Mouse (Mus musculus): Measurements from ENCODE around the gene Sft2d2. TPM values are rescaled to one million over a fixed set of nuclear protein-coding genes. Genes with fewer than 3 reads are reported as not detected.

Sft2d2 gene
- total and polyA plus RNA-seq, 3 experiments, result 26.0 to 31.6 (median 27.2) TPM

DNA sequence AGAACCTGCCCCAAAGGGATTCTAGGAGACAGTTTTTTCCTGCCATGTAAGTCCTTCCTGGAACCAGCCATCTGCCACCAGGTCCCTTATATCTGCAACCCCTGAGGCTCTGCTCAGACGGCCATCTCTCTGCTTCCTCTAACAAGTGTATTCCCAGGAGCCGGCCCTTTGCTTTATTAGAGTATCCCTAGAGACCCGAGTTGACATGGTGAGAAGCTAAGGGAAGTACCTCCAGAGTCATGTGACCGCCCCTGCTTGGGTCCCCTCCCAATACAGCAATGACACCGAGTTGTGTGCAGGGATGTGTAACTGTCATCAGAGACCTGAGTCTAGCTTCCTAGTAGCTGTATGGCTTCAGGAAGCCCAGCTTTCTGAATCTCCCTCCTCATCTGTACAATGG lies 61.0 kb downstream of the Sft2d2 start:
- dilution Hi-C loops (cut with MboI; ENCODE audit: extremely low pct_ligation_motif_present, extremely low pct_unique_long_range_greater_than_20kb, low sequenced_read_pairs), result no loop called here
- H3K9me3 ChIP-seq (replicated peaks; ENCODE audit: low read length), result no peaks in the 10 kb centered on the region
- no peak overlapping the region for H3K27ac ChIP-seq (ENCODE audit: insufficient read depth, low read depth)
- H3K9ac ChIP-seq (ENCODE audit: insufficient read depth, low read depth), result no peak overlapping the region
- H3K4me2 ChIP-seq (ENCODE audit: insufficient read depth, low read depth, poor library complexity, severe bottlenecking), result peak overlapping the region; percentile 8; the same call in 1 of the 2 replicates
- H3K36me3 ChIP-seq (replicated peaks in 1 of 2; ENCODE audit: control insufficient read depth in 1 of 2, insufficient read depth in 1 of 2, low read length in 1 of 2), result no peaks in the 10 kb centered on the region
- TF ChIP-seq USF2 (conservative IDR thresholded peaks at IDR 0.05; ENCODE audit: low read depth, low read length) (peak; percentile 47), ZKSCAN1 (IDR thresholded peaks at IDR 0.05; ENCODE audit: borderline replicate concordance, low read depth, low read length) (no peak), USF1 (IDR thresholded peaks at IDR 0.05; ENCODE audit: low read depth, low read length) (peak; percentile 61), PAX5 (IDR thresholded peaks at IDR 0.05; ENCODE audit: low read length) (no peak), TCF12 (IDR thresholded peaks at IDR 0.05; ENCODE audit: low read depth, low read length) (no peak)
- no peaks in the 10 kb centered on the region for H3K27me3 ChIP-seq (replicated peaks)
- H3K79me2 ChIP-seq (replicated peaks; ENCODE audit: control insufficient read depth, extremely low read depth, insufficient read depth, poor library complexity, severe bottlenecking), result no peaks in the 10 kb centered on the region
- H3K4me1 ChIP-seq (ENCODE audit: control insufficient read depth in 1 of 2, insufficient read depth in 2 of 2), result peaks cover 8 to 28% of the 10 kb centered on the region in 2 experiments
- in situ Hi-C loops (cut with MboI; ENCODE audit: low pct_ligation_motif_present, low pct_unique_long_range_greater_than_20kb, low sequenced_read_pairs), result no loop called here
- DNase-seq (ENCODE audit: extremely low read depth), result peak; percentile 87
- no peak overlapping the region for H3K4me3 ChIP-seq (replicated peaks in 1 of 3; ENCODE audit: low read depth in 2 of 3, low read length in 2 of 3, poor library complexity in 1 of 3)

DNA sequence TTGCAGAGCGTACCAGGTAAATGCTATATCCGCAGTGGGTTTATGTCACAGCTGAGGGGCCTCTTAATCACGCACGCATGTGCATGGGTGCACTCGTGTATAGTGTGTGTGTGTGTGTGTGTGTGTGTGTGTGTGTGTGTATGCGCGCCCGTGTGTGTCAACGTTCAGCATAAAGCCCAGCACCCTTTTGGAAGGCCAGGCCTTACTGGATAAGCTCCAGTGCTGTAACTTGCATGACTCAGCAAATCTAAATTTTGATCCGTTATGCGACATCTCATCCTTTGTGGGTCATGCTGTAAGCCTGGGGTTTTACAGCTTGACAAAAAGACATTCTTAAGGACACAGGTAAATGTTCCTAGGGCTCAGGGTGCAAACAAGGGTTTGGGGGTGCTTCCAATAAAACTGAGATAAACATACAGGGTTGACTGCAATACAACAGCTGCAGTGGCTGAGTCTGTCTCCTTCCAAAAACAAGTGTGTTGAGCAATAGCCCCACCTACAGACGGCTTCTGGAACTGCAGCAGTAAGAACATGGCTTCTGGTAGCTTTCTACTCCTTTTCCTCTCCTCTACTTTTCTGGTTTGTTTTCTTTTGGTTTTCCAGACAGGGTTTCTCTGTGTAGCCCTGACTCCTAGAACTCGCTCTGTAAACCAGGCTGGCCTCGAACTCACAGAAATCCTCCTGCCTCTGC lies 61.9 kb downstream of the Sft2d2 start:
- dilution Hi-C loops (cut with MboI; ENCODE audit: extremely low pct_ligation_motif_present, extremely low pct_unique_long_range_greater_than_20kb, low sequenced_read_pairs) (no loop called here), in situ Hi-C loops (cut with MboI; ENCODE audit: low pct_ligation_motif_present, low pct_unique_long_range_greater_than_20kb, low sequenced_read_pairs) (no loop called here)
- TF ChIP-seq CHD2 (IDR thresholded peaks at IDR 0.05; ENCODE audit: low read length) (no peak), KAT2A (IDR thresholded peaks at IDR 0.05; ENCODE audit: insufficient replicate concordance, low read length) (no peak), NRF1 (IDR thresholded peaks at IDR 0.05; ENCODE audit: low read depth, low read length) (no peak), ZMIZ1 (IDR thresholded peaks at IDR 0.05; ENCODE audit: low read depth, low read length) (no peak), ZC3H11A (IDR thresholded peaks at IDR 0.05; ENCODE audit: low read depth, low read length) (no peak), SMC3 (IDR thresholded peaks at IDR 0.05; ENCODE audit: low read depth, low read length) (peak; percentile 65), RAD21 (IDR thresholded peaks at IDR 0.05; ENCODE audit: low read depth, low read length) (peak; percentile 87), JUND (conservative IDR thresholded peaks at IDR 0.05; ENCODE audit: low read depth, low read length) (no peak), PAX5 (IDR thresholded peaks at IDR 0.05; ENCODE audit: low read length) (no peak), CTCF (conservative IDR thresholded peaks at IDR 0.05 in 1 of 2, IDR thresholded peaks at IDR 0.05 in 1 of 2; ENCODE audit: low read depth in 2 of 2, low read length in 2 of 2) (peak; percentile 83 to 98), ZNF384 (IDR thresholded peaks at IDR 0.05; ENCODE audit: low read depth, low read length) (no peak), MYC (IDR thresholded peaks at IDR 0.05; ENCODE audit: low read depth, low read length) (no peak), MAX (IDR thresholded peaks at IDR 0.05; ENCODE audit: low read length) (no peak), USF2 (conservative IDR thresholded peaks at IDR 0.05; ENCODE audit: low read depth, low read length) (no peak), TCF12 (IDR thresholded peaks at IDR 0.05; ENCODE audit: low read depth, low read length) (no peak), SIN3A (IDR thresholded peaks at IDR 0.05; ENCODE audit: low read length) (no peak), BHLHE40 (IDR thresholded peaks at IDR 0.05; ENCODE audit: low read depth, low read length) (no peak), USF1 (IDR thresholded peaks at IDR 0.05; ENCODE audit: low read depth, low read length) (no peak), HCFC1 (IDR thresholded peaks at IDR 0.05; ENCODE audit: low read depth, low read length) (no peak), POLR2A (IDR thresholded peaks at IDR 0.05; ENCODE audit: low read depth, low read length) (no peak), ZKSCAN1 (IDR thresholded peaks at IDR 0.05; ENCODE audit: borderline replicate concordance, low read depth, low read length) (no peak), NELFE (IDR thresholded peaks at IDR 0.05; ENCODE audit: low read depth, low read length) (no peak), MXI1 (IDR thresholded peaks at IDR 0.05; ENCODE audit: low read depth, low read length) (peak; percentile 74), CHD1 (IDR thresholded peaks at IDR 0.05; ENCODE audit: low read depth, low read length) (no peak), GABPA (IDR thresholded peaks at IDR 0.05; ENCODE audit: insufficient replicate concordance, low read depth, low read length) (no peak), MAFK (IDR thresholded peaks at IDR 0.05; ENCODE audit: insufficient replicate concordance, low read length) (peak; percentile 68; the same call in 1 of the 2 replicates), E2F4 (IDR thresholded peaks at IDR 0.05; ENCODE audit: insufficient replicate concordance, low read depth, low read length) (no peak), MEF2A (IDR thresholded peaks at IDR 0.05; ENCODE audit: borderline replicate concordance, low read depth, low read length) (no peak), UBTF (IDR thresholded peaks at IDR 0.05; ENCODE audit: low read depth, low read length) (no peak), ELF1 (IDR thresholded peaks at IDR 0.05; ENCODE audit: low read depth, low read length) (no peak), POLR2AphosphoS2 (IDR thresholded peaks at IDR 0.05; ENCODE audit: low read depth, low read length) (no peak), IRF4 (IDR thresholded peaks at IDR 0.05; ENCODE audit: low read depth, low read length) (no peak)

More for the DNA sequence above, 61.9 kb downstream of the Sft2d2 start:
- no peaks in the 10 kb centered on the region for H3K36me3 ChIP-seq (replicated peaks in 1 of 2; ENCODE audit: control insufficient read depth in 1 of 2, insufficient read depth in 1 of 2, low read length in 1 of 2)
- no peak overlapping the region for H3K4me2 ChIP-seq (ENCODE audit: insufficient read depth, low read depth, poor library complexity, severe bottlenecking)
- H3K79me2 ChIP-seq (replicated peaks; ENCODE audit: control insufficient read depth, extremely low read depth, insufficient read depth, poor library complexity, severe bottlenecking), result no peaks in the 10 kb centered on the region
- no peaks in the 10 kb centered on the region for H3K27me3 ChIP-seq (replicated peaks)
- no peak overlapping the region for H3K27ac ChIP-seq (ENCODE audit: insufficient read depth, low read depth)
- no peak overlapping the region for H3K4me3 ChIP-seq (replicated peaks in 1 of 3; ENCODE audit: low read depth in 2 of 3, low read length in 2 of 3, poor library complexity in 1 of 3)
- no peaks in the 10 kb centered on the region for H3K9me3 ChIP-seq (replicated peaks; ENCODE audit: low read length)
- DNase-seq (ENCODE audit: extremely low read depth), result peak; percentile 88
- peaks cover 8 to 28% of the 10 kb centered on the region in 2 experiments for H3K4me1 ChIP-seq (ENCODE audit: control insufficient read depth in 1 of 2, insufficient read depth in 2 of 2)
- no peak overlapping the region for H3K9ac ChIP-seq (ENCODE audit: insufficient read depth, low read depth)
